Mouse (Mus musculus): ENCODE results near the gene Gramd1b. TPM values are rescaled to one million over a fixed set of nuclear protein-coding genes. Genes with fewer than 3 reads are reported as not detected.
A peak's percentile ranks its signal among the peaks of the same experiment; 100 is the strongest.

The Gramd1b gene
- total RNA-seq, 4 experiments from 2014 or later = 134 to 191 (median 158) TPM

DNA sequence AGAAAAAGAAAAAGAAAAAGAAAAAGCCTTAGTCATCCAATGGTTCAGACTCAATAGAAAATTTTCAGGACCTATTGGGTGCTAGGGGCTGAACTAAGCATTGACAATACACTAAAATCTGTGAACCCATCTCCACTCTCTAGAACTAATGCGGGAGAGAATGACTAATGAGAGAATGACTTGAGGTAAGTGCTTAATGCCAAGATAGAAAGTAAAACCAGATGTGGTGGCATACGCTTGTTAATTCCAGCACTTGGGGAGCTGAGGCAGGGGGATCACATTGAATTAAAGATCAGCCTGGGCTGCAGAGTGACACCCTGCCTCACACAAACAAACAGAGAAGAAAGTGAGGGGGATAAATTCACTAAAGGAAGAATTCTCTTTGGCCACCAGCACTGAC, 131.0 kb downstream of the Gramd1b start:
- DNase-seq (ENCODE audit: low spot score in 2 of 2) = no peak

DNA sequence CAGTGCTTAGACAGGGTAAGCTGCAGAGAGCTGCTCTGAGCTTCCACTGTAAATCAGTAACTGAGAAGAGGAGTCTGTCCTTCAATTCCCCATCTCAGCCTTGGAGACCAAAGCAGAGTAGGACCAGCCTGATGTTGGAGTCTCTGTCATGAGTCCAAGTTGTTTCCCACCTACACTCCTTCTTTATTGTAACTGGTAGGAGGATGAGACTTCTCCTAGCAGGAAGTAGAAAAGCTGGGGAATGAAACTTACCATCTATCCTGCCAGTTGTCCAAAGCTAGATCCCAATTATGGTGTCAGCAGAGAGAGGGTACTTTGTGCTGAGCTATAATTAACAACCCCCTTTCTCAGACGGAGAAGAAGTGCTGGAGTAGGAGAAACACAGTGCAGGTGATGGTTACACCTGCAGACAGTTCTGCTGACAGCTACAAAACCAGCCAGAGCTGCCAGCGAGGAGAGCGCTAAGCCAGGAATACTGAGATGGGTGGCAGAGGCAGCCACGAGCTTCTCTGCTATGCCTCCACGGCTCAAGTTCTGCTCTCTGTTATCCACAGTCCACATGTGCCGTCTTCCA, 131.7 kb downstream of the Gramd1b start:
- no peak for DNase-seq (ENCODE audit: low spot score in 2 of 2)

DNA sequence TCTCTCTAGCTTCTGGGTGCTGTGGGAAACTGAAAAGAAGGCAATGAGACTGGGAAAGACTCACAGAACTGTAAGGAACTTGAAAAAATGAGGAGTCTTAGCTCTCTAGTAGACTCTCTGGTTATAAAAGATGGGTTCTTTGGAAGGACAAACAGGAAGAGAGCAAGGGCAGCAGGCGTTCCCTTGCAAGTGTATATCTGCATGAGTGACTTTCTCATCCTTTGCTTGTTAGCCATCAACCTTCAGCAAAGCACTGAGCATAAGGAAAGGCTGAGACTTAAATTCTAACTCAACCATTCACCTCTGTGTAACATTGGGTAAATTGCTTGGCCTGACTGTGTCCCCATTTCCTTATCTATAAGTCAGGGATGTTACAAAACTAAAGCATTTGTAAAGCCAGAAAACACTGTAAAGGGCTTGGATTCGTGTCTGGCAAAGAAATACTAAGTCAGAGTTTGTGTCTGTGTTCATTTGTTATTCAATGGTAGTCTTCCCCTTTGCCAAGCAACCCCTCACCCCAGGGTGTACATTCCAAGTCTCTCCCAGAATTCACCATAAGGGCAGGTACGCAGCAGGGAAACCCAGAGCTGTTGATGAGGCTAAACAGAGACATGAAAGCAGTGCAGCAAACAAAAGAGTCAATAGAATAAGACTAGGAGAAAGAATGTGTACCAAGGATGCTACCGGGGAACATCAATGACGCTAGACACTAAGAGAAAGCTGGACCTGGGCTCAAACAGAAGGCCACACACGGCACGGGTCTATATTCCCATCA, 133.5 kb downstream of the Gramd1b start:
- DNase-seq (ENCODE audit: low spot score in 2 of 2) = no peak

DNA sequence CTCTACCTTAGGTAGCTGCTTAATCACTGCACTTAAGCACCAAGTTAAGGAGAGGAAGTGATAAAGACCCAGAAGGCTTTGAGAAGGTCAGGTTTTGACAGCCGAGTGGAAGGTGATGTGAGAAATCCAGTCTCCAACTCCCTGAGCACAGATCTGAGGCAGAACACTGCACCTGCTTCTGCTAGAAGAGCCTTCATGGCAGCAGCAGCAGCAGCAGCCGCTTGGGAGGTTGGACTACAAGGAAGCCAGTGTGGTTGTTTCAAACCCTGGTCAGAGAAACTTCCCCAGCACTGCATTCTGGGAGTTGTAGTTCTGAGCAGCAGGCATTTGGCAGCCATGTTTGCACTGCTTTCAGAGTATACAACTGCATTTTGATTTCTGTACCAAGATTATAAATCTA, 134.1 kb downstream of the Gramd1b start:
- DNase-seq (ENCODE audit: low spot score in 2 of 2) = peak; percentile 76 to 81

DNA sequence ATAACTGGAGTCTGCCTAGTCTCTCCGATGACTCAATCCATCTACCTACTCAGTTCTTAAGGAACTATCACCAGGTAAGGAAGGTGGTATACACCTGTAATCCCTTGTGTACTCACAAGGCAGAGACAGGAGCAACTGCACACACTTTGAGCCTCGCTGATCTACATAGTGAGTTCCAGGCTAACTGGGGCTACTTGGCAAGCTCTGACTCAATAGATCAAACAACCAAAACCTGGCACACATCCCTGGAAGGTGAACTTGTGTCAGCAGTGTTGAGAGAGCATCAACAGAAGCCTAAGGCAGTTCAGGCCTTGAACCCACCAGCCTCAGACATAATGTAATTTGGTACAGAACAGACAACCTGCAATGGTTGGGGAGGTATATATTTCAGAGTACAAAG, 135.0 kb downstream of the Gramd1b start:
- no peak for DNase-seq (ENCODE audit: low spot score in 2 of 2)

DNA sequence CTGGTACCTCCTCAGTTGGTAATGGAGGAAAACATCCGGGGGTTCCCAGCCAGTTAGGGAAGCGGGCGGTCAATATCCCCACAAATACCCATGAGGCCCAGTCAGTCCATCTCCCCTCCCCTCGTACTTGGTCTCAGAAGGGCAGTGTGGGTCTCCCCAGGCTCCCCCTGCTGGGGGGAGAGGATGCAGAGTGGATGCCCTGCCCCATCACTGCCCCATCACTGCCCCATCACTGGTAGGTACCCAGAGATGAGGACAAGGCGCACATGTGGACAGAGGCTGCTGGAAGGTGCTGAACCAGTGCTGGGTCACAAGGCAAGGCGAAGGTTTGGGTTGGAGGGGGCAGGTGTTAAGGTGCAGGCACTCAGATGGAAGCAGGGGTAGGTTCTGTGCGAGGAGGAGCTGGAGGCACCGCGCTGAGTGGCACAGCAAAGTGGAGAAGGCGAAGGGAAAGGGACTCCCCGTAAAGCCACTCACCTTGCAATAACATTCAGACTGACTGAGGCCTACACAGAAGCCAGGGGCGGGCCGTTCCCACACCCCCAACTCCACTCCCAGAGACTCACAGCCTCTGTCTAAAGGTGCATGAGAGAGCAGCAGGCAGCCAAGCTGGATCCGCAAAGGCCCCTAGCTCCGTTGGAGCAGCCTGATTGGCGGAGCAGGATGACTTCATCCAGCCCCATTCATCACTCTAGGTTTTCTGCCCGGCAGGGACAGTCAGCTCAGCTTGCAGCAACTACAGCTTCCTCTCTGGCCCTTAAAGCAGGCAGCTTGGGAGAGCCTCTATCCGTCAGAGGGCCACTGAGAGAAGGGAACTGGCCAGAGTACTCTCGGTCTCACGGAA, 139.1 kb downstream of the Gramd1b start:
- peak; percentile 82 to 87 for DNase-seq (ENCODE audit: low spot score in 2 of 2)

DNA sequence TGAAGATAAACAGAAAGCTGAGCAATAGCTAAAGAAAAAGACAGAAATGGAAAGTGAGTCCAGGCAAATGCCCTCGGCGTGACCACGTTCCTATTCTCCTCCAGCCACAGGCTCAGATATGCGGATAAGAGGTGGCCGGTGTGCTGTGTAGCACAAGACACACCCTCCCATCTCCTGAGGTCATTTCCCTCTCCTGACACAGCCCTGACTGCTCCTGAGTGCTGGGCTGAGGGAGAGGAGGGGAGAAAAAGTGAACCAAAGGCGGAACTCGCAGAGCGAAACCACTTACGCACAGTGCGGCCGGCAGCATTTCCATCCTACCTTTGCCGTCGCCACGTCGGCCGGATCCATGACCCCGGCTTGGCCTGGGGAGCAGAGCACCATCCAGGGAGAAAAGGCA, 139.8 kb downstream of the Gramd1b start:
- no peak for DNase-seq (ENCODE audit: low spot score in 2 of 2)

DNA sequence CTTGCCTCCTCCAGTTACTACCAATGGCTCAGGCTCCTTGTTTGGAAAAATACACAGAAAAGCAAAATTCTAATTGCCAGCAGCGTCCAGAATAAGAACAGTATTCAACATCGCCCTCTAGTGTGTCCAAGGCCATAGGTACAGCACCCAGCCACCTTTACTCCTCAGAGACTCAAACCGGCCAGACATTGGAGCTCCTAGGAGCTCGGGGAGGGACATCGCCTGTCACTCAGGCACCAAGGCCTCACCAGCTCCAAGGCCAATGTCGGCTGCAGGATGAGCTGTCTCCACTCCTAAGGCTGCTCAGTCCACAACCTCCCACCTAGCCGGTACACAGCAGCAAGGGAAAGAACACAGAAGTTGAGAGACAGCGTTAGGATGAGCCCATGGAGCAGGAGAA, 140.3 kb downstream of the Gramd1b start:
- DNase-seq (ENCODE audit: low spot score in 2 of 2) = peak in 1 of 2 experiments; percentile 70

DNA sequence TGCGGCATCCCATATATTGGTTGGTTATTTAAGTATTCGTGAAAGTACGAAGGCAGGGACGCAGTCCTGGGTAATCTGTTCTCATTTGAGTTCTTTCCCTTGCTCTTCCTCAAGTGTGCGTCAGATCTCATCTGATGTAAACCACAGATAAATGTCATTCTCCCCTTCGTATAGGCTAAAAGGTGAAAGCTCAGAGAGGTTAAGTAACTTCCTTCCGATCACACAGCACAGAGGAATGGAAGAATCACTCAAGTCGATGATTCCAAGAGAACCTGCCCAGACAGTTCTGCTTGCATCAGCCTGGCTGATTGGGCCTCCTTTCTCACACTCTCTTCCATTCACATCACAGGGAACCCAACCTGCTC, 140.8 kb downstream of the Gramd1b start:
- DNase-seq (ENCODE audit: low spot score in 2 of 2) = no peak

DNA sequence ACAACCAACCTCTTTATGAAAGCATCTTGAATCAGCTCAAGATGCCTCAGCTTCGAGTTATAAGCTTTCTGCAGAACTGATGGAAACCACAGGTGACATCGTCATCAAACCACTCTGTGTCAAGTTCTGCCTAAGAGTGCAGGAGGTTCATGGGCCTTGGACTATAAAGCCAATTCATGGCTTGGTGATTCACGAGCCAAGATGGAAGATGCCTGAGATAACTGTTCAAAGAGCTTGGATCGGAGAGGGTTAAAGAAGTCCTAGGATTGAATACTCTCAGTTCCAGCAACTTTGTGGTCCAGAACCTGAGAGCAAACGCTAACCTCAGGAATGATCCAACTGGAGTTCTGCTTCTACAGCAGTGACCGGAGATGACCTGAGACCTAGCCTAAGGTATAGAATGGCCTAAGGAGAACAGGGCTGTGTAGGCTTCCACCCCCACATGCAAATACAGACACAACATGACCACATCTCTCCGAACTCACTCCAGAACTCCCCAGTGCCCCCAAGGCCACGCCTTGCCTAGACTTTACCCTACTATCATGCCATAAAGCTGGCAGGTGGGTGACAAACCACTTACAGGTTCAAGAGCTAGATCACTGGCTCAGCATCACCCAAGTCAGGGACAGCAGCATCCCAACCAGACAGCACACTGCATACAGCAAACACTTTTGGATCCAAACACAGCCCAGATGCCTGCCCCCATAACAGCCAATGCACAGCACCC, 141.4 kb downstream of the Gramd1b start:
- DNase-seq (ENCODE audit: low spot score in 2 of 2) = no peak

DNA sequence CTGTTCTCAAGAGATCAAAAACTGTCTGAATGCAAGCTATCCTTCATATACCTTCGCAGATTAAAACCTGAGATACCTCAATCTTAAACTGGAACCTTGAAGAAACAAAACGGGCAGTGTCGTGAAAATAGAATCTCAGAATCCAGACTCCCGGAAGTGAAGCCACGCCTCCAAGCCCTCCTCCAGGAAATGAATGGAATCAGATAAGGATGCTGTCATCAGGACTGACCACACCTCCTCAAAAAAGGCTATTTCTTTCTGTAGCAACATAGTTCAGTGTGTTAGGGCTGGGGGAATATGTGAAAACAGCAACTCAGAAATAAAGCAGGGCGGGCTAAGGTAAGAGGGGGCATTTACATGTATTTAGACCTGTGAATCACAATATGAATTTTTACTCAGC, 142.0 kb downstream of the Gramd1b start:
- no peak for DNase-seq (ENCODE audit: low spot score in 2 of 2)

DNA sequence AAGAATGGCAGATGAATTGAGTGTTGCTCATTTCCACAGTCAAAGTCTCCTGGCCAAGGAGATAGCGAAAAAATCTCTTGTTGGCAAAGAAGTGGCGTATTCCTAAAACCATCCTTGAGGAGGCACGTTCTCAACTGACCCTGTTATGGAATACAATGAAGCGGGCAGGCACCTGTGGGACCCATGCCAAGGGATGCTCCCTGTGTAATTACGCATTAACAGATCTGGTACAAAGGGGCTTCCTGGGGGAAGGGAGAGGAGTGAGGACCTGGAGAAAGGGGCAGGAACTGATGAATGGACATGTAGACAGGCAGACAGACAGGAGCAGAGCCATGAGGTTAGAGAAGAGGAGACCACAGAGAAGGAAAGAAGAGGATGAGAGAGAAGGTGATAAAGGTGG, 146.4 kb downstream of the Gramd1b start:
- no peak for DNase-seq (ENCODE audit: low spot score in 2 of 2)

DNA sequence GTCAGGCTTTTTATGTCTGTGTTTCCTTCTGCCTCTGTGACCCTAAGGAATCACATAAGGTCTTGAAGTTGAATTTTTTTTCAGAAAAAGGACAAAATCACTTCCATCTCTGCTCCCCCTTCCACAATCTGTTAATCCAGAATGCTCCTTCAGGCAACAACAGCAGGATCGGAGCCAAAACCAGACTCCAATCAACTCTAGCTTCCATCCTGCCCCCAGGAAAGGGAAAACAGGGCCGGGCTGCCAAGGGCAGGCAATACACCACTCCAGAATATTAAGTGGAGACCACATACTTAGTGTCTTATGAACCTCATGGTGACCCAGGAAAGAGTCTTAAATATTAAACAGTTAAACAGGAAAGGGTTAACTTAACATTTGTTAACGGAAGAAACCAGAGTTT, 148.7 kb downstream of the Gramd1b start:
- DNase-seq (ENCODE audit: low spot score in 2 of 2) = no peak

DNA sequence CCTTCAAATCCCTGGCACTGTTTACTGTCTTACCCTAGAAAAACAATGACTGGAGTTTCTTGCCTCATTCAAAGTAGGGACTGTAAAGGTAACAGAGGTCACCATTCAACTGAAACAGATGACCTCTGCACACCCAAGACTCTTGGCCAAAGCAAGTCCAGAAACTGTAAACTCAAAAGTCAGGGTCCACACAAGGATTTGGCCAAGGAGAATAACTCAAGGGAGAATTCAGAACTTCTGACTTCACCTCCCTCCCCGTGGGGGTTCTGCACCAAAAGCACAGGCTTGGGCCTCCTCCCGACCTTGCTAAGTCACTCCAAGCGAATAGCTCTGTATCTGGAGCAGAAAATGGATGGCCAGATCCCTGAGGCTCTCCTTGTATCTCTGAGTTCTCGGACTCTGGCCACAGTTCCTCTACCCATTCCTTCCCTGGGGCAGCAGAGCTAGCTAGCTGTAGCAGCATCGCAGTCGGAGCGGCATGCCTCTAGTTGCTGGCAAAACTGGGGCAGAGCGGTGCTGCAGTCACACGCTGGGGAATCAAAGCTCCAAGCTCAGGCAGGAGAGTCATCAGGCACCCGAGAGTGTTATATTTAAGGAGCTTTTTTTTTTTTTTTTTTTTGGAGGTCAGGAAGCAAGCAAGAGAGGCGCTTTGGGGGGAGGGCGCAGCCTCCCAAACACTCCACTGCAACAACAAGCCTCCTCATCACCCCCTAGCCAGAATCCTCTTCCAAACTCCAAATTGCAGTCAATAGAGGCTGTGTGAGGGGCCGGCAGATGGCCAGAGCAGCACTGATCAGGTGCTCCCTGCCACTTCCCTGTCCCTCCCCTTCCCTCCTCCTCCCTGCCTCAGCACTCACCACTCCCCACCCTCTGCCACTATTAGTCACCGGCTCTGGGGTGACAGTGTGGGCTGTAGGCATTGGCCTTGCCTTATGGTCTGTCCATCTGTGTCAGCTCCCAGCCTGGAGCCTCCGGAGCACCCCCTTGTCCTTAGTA, 149.5 kb downstream of the Gramd1b start:
- DNase-seq (ENCODE audit: low spot score in 2 of 2) = peak; percentile 68 to 84

DNA sequence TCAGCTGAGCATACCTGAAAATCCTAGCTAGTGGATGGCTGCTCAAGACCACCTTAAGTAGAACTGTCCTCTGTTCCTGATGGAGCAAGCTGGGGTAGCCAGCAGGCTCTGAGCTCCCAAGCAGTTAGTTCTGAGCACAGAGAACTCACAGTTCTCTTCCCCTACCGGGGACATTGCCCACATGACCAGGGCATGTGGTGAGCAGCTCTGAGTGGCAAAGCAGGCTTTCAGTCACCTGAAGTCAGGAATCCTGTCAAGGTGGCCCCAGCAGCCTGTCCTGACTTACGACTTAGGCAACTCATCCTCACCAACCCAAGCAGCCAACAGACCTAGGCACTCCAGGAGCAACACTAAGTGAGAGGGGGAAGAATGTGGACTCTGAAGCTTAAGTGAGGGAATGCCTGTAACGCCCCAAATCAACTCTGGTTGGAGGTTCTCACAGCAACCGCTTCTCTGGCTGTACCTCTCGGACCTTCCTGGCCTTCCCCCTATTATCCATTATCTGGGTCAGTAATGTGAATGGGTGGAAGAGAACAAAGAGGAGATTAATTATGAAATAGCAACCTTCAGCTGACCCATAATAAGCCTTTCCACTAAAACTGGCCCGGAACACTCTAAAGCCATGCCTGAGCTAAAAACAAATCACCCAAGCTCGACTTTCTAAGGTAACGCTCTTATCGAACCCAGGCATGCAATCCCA, 154.3 kb downstream of the Gramd1b start:
- no peak for DNase-seq (ENCODE audit: low spot score in 2 of 2)

DNA sequence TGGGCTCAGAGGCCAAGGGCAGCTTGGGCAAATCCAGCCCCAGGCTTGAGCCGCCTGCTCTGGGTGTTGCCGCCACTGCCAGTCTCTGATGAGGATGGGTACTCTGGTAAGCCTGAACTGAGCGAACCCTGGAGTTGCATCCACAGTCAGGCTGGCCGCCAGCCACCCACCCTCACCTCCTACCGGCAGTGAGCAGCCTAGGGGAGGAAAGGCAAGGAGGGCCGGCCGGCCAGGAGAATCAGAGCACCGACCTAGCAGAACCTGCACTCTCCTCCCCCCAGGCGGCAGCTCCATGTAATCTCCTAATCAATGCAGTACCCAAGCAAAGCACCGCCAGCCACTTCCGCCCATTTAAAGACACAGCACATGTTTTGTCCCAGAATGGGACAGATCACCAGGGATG, 155.0 kb downstream of the Gramd1b start:
- DNase-seq (ENCODE audit: low spot score in 2 of 2) = peak; percentile 74 to 77

DNA sequence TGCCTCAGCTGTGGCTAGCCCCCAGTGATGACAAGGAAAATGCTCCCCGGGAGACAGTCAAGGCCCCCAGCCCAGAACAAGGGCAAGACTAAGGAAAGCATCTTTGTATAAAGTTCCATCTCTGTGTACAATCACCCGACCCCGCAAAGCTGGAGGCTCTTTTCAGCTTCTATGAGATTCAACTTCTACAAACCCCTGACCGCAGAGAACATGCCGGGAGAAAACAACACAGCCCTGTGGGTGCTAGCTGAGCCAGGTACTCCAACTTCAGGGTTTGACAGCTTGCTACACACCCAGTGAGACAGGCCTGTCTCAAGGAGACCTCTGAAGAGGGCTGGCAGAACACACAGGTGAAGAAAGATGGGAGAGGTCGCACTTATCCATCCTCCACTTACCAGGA, 155.7 kb downstream of the Gramd1b start:
- DNase-seq (ENCODE audit: low spot score in 2 of 2) = no peak

DNA sequence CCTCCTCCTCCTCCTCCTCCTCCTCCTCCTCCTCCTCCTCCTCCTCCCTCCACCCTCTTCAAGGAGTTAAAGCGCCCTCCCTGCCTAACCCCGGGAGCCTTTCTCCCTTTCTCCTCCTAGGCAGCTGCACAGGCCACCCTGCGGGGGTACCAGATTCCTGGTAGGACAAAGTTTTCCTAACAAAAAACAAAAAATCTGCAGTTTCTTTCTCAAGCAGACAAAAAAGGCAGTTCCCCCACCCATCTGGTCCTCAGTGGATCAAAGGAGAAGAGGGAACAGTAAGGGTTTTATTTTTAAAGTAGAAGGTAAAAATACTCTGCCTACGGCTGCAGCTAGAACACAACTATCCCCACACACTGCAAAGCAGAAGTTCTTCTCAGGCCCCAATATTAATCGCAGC, 156.2 kb downstream of the Gramd1b start:
- DNase-seq (ENCODE audit: low spot score in 2 of 2) = no peak

DNA sequence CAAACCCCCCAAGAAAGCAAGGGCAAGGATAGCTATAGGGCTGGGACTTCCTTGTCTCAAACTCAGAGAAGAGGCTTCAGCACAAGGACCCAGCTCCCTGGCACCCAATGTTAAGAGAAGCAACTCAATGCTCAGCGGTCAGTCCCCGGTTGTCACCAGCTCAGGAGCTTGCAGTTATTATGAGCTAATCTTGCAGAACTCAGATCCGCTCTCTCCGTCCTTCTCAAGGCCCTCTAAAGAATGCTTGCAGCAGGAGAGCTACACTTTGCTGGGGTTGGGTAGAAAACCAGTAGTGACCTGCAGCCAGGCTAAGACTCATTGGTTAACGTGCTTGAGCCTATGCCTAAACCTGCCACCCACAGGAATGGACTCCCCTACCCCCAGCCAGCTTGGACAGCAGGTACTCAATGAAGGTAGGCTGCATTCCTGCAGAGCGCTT, 156.6 kb downstream of the Gramd1b start:
- no peak for DNase-seq (ENCODE audit: low spot score in 2 of 2)

DNA sequence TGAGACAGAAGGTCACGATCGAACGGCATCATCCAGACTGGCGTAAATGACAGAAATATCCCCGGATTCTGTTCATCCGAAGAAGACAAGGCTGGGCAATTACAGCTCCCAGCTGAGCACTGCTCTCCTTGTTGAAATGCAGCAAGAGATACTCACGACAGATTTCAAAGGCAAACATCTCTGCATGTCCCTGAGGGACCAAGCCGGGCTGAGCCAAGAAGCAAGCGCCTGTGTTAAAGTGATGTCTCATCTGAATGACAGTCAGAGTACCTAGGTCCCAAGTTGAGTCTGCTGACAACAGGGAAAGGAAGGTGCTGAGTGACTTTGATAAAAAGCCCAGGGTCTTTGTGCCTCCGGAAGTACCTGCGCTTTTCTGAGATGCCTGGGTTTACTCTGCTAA, 157.1 kb downstream of the Gramd1b start:
- DNase-seq (ENCODE audit: low spot score in 2 of 2) = no peak
